Mouse (Mus musculus) erythroblast, embryonic 14.5 days (primary cell): ENCODE measurements around the gene Chst8. TPM values are rescaled to one million over a fixed set of nuclear protein-coding genes. Genes with fewer than 3 reads are reported as not detected.
A peak's percentile ranks its signal among the peaks of the same experiment; 100 is the strongest.

Source experiments
- H3K27me3 ChIP-seq: 2 replicates; pipeline ENCODE4 v1.6.1; 2012; ENCODE audit warnings: inconsistent platforms; ENCODE audit not compliant: control insufficient read depth
- H3K36me3 ChIP-seq: 2 replicates; pipeline ENCODE4 v1.6.1; 2012; ENCODE audit warnings: mild to moderate bottlenecking, inconsistent platforms; ENCODE audit not compliant: control insufficient read depth
- H3K4me1 ChIP-seq: 2 replicates; pipeline ENCODE4 v1.6.1; 2012; ENCODE audit warnings: inconsistent platforms; ENCODE audit not compliant: control insufficient read depth
- H3K4me3 ChIP-seq: replicated peaks from 2 replicates; pipeline ENCODE3; 2012; ENCODE audit warnings: moderate library complexity, mild to moderate bottlenecking, inconsistent platforms
- H3K9me3 ChIP-seq: 2 replicates; pipeline ENCODE4 v1.6.1; 2012; ENCODE audit warnings: low read length, inconsistent platforms, mixed read lengths; ENCODE audit not compliant: control insufficient read depth
- GATA1 ChIP-seq: IDR thresholded peaks from 2 replicates; pipeline ENCODE4 v1.6.1; 2012; ENCODE audit warnings: low read length, inconsistent platforms, mixed read lengths
- TAL1 ChIP-seq: IDR thresholded peaks from 3 replicates; pipeline ENCODE4 v1.6.1; 2012; ENCODE audit warnings: low read length, inconsistent platforms, mixed read lengths
- polyA plus RNA-seq: library from polyadenylated mRNA; stranded (reverse); fragments of >175 nt; gene quantifications from 2 replicates; pipeline ENCODE4 v1.2.3, GENCODE M21; 2012

Chst8 gene
- polyA plus RNA-seq, 1 experiment = not detected

DNA sequence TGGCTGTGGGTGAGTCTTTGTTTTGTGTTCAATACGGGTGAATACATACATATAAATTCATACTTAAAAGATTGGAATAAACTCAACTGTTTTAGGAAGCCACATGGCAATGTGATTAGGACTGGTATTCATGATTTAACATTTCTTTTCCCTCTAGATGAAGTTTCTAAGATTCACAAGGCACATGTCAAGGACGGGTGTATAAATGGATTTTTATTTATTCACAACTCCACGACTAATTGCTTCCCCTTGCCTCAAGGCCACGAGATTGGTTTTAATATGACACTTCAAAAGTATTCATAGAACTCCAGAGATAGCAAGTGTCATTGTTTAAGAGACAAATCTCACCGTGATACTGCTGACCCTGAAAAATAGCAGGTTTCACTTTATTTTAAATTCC is 155.9 kb downstream of the Chst8 start, which contains the start of gene Kctd15:
TSS of gene Kctd15 (minus strand) at position 101 of the 400 bp plus-strand sequence.
- no peak for TF ChIP-seq TAL1
- Histone ChIP-seq H3K36me3 (no peaks in the 10 kb centered on the region), H3K9me3 (no peaks in the 10 kb centered on the region), H3K4me1 (no peaks in the 10 kb centered on the region), H3K27me3 (peaks cover 49% of the 10 kb centered on the region), H3K4me3 (no peak within 1 kb of the TSS)

DNA sequence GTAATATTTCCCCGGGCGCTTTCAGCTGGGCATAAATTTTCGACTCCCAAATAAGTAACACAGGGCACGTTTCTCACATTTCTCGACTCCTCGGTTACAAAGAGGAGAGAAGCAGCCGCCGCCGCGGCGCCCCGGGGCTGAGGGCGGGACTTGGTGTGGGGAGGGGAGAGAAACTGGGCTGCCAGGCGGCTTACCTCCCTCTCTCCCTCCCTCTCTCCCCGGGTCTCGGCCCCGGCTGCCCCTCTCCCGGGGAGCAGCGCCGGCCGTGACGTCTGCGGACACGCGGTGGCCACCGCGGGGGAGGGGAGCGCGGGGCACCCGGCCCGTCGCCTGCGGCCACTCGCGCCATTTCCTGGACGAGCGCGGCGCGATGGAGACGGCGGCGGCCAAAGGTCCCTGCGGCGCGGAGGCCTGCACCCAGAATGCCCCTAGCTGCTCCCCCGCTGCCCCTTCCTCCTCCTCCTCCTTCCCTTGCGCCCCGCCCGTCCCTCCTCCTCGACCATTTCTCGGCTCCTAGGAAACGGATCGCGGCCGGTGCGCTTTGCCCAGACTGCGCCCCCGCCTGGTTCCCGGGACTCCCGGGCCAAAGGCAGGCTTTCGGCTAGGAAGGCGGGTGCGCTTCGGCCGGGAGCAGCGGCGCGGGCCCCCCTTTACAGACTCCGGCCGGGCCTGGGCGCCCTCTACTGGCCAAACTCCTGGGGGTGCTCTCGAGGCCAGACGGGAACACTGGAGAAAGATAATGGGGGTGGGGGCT is 157.2 kb downstream of the Chst8 start:
- H3K36me3 ChIP-seq = no peaks in the 10 kb centered on the region
- TF ChIP-seq TAL1 (no peak), GATA1 (no peak)
- peak overlapping the region; percentile 47 for H3K4me3 ChIP-seq
- peaks cover 52% of the 10 kb centered on the region for H3K27me3 ChIP-seq
- H3K4me1 ChIP-seq = no peaks in the 10 kb centered on the region
- H3K9me3 ChIP-seq = no peaks in the 10 kb centered on the region

DNA sequence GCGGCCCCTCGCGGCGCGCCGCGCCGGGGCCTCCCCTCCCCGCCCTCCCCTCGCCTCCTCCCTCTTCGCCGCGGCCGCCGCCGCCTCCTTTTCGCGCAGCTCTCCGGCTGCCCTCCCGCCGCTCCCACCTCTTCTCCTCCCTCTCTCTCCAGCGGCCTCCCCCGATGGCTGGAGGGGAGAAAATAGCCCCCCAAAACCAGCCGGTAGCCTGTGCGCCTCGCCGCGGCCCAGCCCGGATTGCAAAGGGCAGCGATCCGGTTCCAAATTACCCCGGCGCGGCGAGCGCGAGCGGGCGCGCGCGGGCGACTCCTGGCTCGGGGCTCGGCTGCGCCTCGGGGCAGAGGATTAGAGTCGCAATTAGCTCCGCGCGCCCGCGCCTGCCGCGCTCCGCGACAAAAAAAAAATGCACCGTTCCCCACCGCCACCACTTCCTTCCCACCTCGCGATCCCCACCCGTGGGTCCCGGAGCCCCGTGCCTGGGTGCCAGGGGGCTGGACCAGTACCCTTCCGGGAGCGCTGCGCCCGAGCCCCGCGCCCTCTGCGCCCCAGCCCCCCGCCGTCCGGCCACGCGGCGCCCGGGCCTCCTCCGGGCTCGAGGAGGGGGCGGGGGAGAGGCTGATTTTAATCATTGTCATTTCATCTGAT is 157.9 kb downstream of the Chst8 start:
- no peaks in the 10 kb centered on the region; the same call in 1 of the 2 replicates for H3K9me3 ChIP-seq
- no peaks in the 10 kb centered on the region for H3K4me1 ChIP-seq
- H3K4me3 ChIP-seq = peak overlapping the region; percentile 47
- TF ChIP-seq GATA1 (no peak), TAL1 (no peak)
- H3K36me3 ChIP-seq = no peaks in the 10 kb centered on the region; the same call in 1 of the 2 replicates
- H3K27me3 ChIP-seq = peaks cover 52% of the 10 kb centered on the region

DNA sequence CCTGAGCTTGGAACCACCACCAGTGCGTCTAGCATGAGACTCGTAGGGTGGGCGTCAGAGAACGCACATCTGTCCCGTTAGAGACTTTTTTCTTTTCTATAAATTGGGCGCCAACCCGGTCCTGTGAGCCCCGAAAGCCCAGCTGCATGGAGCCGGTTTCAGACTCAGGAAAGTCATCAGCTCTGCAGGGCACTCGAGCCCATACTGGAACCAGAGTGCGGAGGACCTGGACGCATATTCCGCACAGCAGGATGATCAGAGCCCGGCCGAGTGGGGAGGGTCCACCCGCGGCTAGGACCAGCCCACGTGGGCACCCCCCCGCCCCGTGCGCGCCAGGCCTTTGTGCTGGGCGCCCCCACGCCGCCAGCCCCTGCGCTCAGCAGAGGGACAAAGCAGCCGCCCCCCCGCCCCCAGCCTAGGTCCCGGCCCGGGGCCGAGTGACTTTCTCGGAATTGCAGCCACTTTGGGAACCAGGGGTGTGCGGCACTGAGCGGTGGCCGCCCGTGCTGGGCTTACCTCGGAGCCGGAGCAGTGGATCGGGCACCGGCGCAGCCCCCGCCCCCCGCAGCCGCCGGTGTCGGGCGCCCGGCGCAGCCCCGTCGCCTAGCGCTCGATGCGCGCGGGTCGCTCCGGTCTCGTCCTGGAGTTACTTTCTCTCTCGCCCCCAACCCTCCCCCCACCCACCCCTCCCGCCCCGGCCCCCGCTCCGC is 158.6 kb downstream of the Chst8 start:
- peak overlapping the region; percentile 38 for H3K4me3 ChIP-seq
- H3K27me3 ChIP-seq = peaks cover 52% of the 10 kb centered on the region
- no peaks in the 10 kb centered on the region for H3K4me1 ChIP-seq
- no peaks in the 10 kb centered on the region; the same call in 1 of the 2 replicates for H3K36me3 ChIP-seq
- no peak for TF ChIP-seq TAL1
- no peak for TF ChIP-seq GATA1
- H3K9me3 ChIP-seq = peaks cover 3% of the 10 kb centered on the region

DNA sequence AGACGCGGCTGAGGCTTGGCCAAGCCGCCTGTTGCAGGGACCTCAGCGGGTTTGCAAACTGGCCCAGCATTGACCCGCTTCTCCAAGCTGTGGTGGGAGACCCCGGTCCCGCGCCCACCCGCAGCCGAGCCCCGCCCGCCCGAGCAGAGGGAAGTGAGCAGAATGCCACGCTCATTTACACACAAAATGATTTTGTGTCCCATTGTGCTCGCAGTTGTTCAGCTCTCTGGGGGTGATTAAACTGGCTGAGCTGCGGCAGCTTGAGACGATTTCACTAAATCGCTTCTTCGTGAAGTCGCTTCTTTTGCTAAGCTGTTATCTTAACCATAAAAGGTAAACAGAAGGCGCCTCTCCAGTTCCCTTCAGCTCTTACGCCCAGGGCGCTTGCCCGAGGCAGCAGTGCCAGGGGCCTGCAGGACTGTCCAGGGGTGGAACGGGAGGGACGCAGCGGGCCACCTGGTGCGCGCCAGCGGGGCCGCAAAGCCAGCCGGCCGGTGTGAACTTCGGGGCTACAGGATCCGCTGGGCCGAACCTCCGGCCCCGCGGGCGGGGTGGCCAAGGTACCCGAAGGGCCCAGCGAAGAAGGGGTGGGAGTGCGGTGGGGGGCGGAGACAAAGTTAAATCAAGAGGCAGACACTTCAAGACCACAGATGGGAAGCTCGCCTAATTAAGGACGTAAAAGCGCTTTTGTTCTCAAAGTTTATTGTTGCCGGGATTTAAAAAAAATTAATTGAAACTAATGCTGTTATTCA is 159.6 kb downstream of the Chst8 start:
- Histone ChIP-seq H3K36me3 (no peaks in the 10 kb centered on the region; the same call in 1 of the 2 replicates), H3K4me3 (no peak overlapping the region), H3K27me3 (peaks cover 52% of the 10 kb centered on the region), H3K4me1 (no peaks in the 10 kb centered on the region), H3K9me3 (peaks cover 7% of the 10 kb centered on the region)
- TF ChIP-seq GATA1 (no peak), TAL1 (no peak)

DNA sequence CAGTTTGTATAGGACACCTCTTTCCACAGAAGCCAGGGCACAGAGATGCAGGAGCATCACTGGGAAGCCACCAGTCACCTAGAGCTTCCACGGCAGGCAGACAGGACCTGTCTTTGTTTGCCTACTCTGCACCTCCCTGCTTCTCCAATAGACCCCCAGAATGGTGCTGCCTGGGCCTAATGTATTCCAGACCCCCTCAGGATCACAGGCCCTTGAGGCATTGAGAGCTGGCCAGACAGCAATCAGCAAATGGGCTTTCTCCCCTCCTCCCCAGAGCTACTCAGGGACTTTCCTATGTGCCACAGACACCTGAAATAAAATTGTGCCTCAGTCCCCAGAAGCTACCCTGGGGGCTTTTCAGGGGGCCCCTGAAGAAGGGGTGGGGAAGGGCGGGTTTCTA is 161.1 kb downstream of the Chst8 start:
- peaks cover 15% of the 10 kb centered on the region for H3K9me3 ChIP-seq
- TF ChIP-seq TAL1 (no peak), GATA1 (no peak)
- H3K27me3 ChIP-seq = peaks cover 50% of the 10 kb centered on the region
- no peaks in the 10 kb centered on the region for H3K4me1 ChIP-seq
- H3K36me3 ChIP-seq = no peaks in the 10 kb centered on the region; the same call in 1 of the 2 replicates
- H3K4me3 ChIP-seq = no peak overlapping the region

DNA sequence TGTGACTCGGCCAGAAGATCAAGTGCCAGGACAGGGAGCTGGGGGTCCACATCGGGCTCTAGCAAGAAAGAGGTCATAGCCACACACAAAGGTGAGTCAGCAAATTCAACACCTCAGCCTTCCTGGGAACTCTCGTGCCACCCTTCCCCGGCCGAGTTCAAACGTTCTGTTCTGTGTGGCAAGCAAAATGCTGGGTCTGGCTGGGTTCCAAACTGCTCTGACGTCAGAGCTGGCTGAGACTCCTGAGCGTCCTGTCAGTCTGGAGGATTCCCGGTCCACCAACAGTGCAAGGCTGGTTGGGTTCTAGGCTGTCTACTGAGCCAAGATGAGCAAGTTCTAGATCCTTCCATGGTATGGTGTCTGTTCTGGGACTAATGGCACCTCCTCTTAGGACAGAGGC is 165.5 kb downstream of the Chst8 start:
- peaks cover 7% of the 10 kb centered on the region for H3K27me3 ChIP-seq
- TF ChIP-seq TAL1 = no peak
- no peak for TF ChIP-seq GATA1
- no peaks in the 10 kb centered on the region for H3K4me1 ChIP-seq
- H3K36me3 ChIP-seq = no peaks in the 10 kb centered on the region; the same call in 1 of the 2 replicates
- no peak overlapping the region for H3K4me3 ChIP-seq
- peaks cover 15% of the 10 kb centered on the region for H3K9me3 ChIP-seq

DNA sequence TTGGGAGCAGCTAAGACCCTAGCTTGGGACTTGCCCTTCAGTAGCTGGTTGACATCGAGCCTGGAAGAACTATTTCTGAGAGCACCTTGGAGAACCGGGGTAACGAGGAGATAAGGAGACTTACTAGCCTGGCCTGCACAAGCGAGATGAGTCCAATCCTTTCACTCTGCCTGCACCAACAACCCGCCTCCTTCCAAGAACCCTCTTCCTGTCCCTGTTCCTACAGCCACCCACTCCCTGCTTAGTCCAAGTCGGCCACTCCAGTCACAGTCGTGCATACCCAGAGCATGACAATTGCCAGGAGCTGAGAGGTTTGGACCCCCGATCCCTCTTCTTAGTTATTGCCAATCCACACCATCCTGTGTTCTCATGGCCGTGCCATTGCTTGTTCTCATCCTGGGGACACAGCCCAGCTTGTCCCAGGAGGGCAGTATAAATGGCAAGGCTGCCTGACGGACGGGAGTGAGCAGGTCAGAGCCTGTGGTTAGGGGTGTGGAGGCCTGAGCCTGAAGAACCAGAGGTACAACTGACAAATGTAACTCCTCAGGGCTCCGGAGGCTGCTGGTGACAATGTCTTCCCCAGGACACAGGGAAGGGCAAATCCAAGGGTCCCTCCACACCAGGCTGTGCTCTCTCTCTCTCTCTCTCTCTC is 166.2 kb downstream of the Chst8 start:
- Histone ChIP-seq H3K9me3 (peaks cover 15% of the 10 kb centered on the region), H3K27me3 (0 out of 2 replicates have a peak, but pooled peaks cover under 1% of the 10 kb centered on the region), H3K36me3 (no peaks in the 10 kb centered on the region; the same call in 1 of the 2 replicates), H3K4me3 (no peak overlapping the region), H3K4me1 (no peaks in the 10 kb centered on the region)
- TF ChIP-seq GATA1 (no peak), TAL1 (no peak)
